Mouse (Mus musculus): Measurements from ENCODE around the gene Paqr4.
"Not testable (repeated sequence)": the region's sequence is repeated elsewhere in the genome, so short reads cannot be mapped to it uniquely, and the experiment has no call there.

Paqr4 gene

GRCm38 (mm10) chr17:23740598-23741021 is at the start of gene Paqr4:
TSS of gene Paqr4 (minus strand) at chr17:23740867.
- peak; percentile 51 for DNase-seq

- no peak for DNase-seq
Observed at GRCm38 (mm10) chr17:23789749-23790268, 49.1 kb upstream of the Paqr4 start.

GRCm38 (mm10) chr17:23788973-23789372 is 48.3 kb upstream of the Paqr4 start:
- no peak for DNase-seq

- DNase-seq = peak; percentile 60
Observed at GRCm38 (mm10) chr17:23786510-23786931, 45.9 kb upstream of the Paqr4 start.

GRCm38 (mm10) chr17:23785561-23786471 is 45.1 kb upstream of the Paqr4 start, which contains the start of gene Flywch2:
TSS of gene Flywch2 (minus strand) at chr17:23786081.
- DNase-seq = peak; percentile 95

- no peak for DNase-seq
Observed at GRCm38 (mm10) chr17:23783352-23783751, 42.7 kb upstream of the Paqr4 start.

- no peak for DNase-seq
Observed at GRCm38 (mm10) chr17:23778447-23778846, 37.8 kb upstream of the Paqr4 start.

- no peak for DNase-seq
Observed at GRCm38 (mm10) chr17:23777141-23777540, 36.5 kb upstream of the Paqr4 start.

GRCm38 (mm10) chr17:23776216-23776615 is 35.5 kb upstream of the Paqr4 start:
- DNase-seq = no peak

- peak; percentile 76 for DNase-seq
Observed at GRCm38 (mm10) chr17:23774090-23774489, 33.4 kb upstream of the Paqr4 start.

GRCm38 (mm10) chr17:23773676-23774075 is 33.0 kb upstream of the Paqr4 start:
- DNase-seq = no peak

GRCm38 (mm10) chr17:23772219-23772556 is 31.5 kb upstream of the Paqr4 start:
- not testable (repeated sequence) for DNase-seq

GRCm38 (mm10) chr17:23771284-23772218 is 30.9 kb upstream of the Paqr4 start, which contains the start of gene Flywch1:
TSS of gene Flywch1 (minus strand) at chr17:23771602.
- DNase-seq = peak; percentile 99

GRCm38 (mm10) chr17:23770896-23771283 is 30.2 kb upstream of the Paqr4 start:
- no peak for DNase-seq

GRCm38 (mm10) chr17:23770493-23770892 is 29.8 kb upstream of the Paqr4 start:
- DNase-seq = no peak

- DNase-seq = no peak
Observed at GRCm38 (mm10) chr17:23762976-23763375, 22.3 kb upstream of the Paqr4 start.

- DNase-seq = no peak
Observed at GRCm38 (mm10) chr17:23761155-23761554, 20.5 kb upstream of the Paqr4 start.

- no peak for DNase-seq
Observed at GRCm38 (mm10) chr17:23760231-23760630, 19.6 kb upstream of the Paqr4 start.

- DNase-seq = no peak
Observed at GRCm38 (mm10) chr17:23758801-23759200, 18.1 kb upstream of the Paqr4 start.

GRCm38 (mm10) chr17:23757581-23757980 is 16.9 kb upstream of the Paqr4 start:
- DNase-seq = no peak

- no peak for DNase-seq
Observed at GRCm38 (mm10) chr17:23755689-23756088, 15.0 kb upstream of the Paqr4 start.

GRCm38 (mm10) chr17:23749400-23750191 is 8.9 kb upstream of the Paqr4 start:
- no peak for DNase-seq
